Mouse (Mus musculus): ENCODE measurements around the gene Vwc2l. TPM values are rescaled to one million over a fixed set of nuclear protein-coding genes. Genes with fewer than 3 reads are reported as not detected.
A peak's percentile ranks its signal among the peaks of the same experiment; 100 is the strongest.

Vwc2l gene
- not detected in 2 replicates for polyA plus RNA-seq (2012; ENCODE audit: insufficient read depth, insufficient read length, low replicate concordance, missing spikeins)

GRCm38 (mm10) chr1:70725655-70726066, at the start of gene Vwc2l:
Gene Vwc2l, plus strand, starts transcription at chr1:70725715.
- WGBS = 2% methylated on average over 13 of the region's 13 CpGs
- no peak for TF ChIP-seq CTCF (IDR thresholded peaks at IDR 0.05; ENCODE audit: insufficient read depth, low read depth, low read length)
- TF ChIP-seq POLR2A (IDR thresholded peaks at IDR 0.05; ENCODE audit: insufficient read depth, low read depth, low read length) = no peak
- 0 out of 2 replicates have a peak, but pooled peaks cover 2% of the 10 kb centered on the region for H3K4me1 ChIP-seq (ENCODE audit: control insufficient read depth, insufficient read depth, low read length)
- H3K27ac ChIP-seq (ENCODE audit: insufficient read depth, low read depth, low read length) = no peak within 1 kb of the TSS
- H3K4me3 ChIP-seq (ENCODE audit: insufficient read depth, low read depth, low read length) = peak within 1 kb of the TSS; percentile 33

- H3K4me3 ChIP-seq (ENCODE audit: insufficient read depth, low read depth, low read length) = no peak overlapping the region
- H3K27ac ChIP-seq (ENCODE audit: insufficient read depth, low read depth, low read length) = no peak overlapping the region
- TF ChIP-seq CTCF (IDR thresholded peaks at IDR 0.05; ENCODE audit: insufficient read depth, low read depth, low read length) (no peak), POLR2A (IDR thresholded peaks at IDR 0.05; ENCODE audit: insufficient read depth, low read depth, low read length) (no peak)
- 81% methylated on average over 2 of the region's 2 CpGs for WGBS
- H3K4me1 ChIP-seq (ENCODE audit: control insufficient read depth, insufficient read depth, low read length) = no peaks in the 10 kb centered on the region
These were observed 33.0 kb upstream of the Vwc2l start for GRCm38 (mm10) chr1:70692529-70692928.

- TF ChIP-seq CTCF (IDR thresholded peaks at IDR 0.05; ENCODE audit: insufficient read depth, low read depth, low read length) (no peak), POLR2A (IDR thresholded peaks at IDR 0.05; ENCODE audit: insufficient read depth, low read depth, low read length) (no peak)
These were observed 25.2 kb upstream of the Vwc2l start for GRCm38 (mm10) chr1:70700270-70700669.

GRCm38 (mm10) chr1:70703934-70704333, 21.6 kb upstream of the Vwc2l start:
- Histone ChIP-seq H3K27ac (ENCODE audit: insufficient read depth, low read depth, low read length) (no peak overlapping the region), H3K4me3 (ENCODE audit: insufficient read depth, low read depth, low read length) (no peak overlapping the region), H3K4me1 (ENCODE audit: control insufficient read depth, insufficient read depth, low read length) (no peaks in the 10 kb centered on the region)
- no peak for TF ChIP-seq CTCF (IDR thresholded peaks at IDR 0.05; ENCODE audit: insufficient read depth, low read depth, low read length)
- no peak for TF ChIP-seq POLR2A (IDR thresholded peaks at IDR 0.05; ENCODE audit: insufficient read depth, low read depth, low read length)
- WGBS = 83% methylated on average over 3 of the region's 3 CpGs

More at GRCm38 (mm10) chr1:70700270-70700669, 25.2 kb upstream of the Vwc2l start:
- no peaks in the 10 kb centered on the region for H3K4me1 ChIP-seq (ENCODE audit: control insufficient read depth, insufficient read depth, low read length)
- no peak overlapping the region for H3K4me3 ChIP-seq (ENCODE audit: insufficient read depth, low read depth, low read length)
- 92% methylated on average over 5 of the region's 5 CpGs for WGBS
- H3K27ac ChIP-seq (ENCODE audit: insufficient read depth, low read depth, low read length) = no peak overlapping the region

- Histone ChIP-seq H3K4me1 (ENCODE audit: control insufficient read depth, insufficient read depth, low read length) (no peaks in the 10 kb centered on the region), H3K27ac (ENCODE audit: insufficient read depth, low read depth, low read length) (no peak overlapping the region), H3K4me3 (ENCODE audit: insufficient read depth, low read depth, low read length) (no peak overlapping the region)
- TF ChIP-seq CTCF (IDR thresholded peaks at IDR 0.05; ENCODE audit: insufficient read depth, low read depth, low read length) (no peak), POLR2A (IDR thresholded peaks at IDR 0.05; ENCODE audit: insufficient read depth, low read depth, low read length) (no peak)
- WGBS = 57% methylated on average over 3 of the region's 3 CpGs
These were observed 19.7 kb upstream of the Vwc2l start for GRCm38 (mm10) chr1:70705821-70706220.

- no peak overlapping the region for H3K4me3 ChIP-seq (ENCODE audit: insufficient read depth, low read depth, low read length)
- TF ChIP-seq POLR2A (IDR thresholded peaks at IDR 0.05; ENCODE audit: insufficient read depth, low read depth, low read length) (no peak), CTCF (IDR thresholded peaks at IDR 0.05; ENCODE audit: insufficient read depth, low read depth, low read length) (no peak)
- no peak overlapping the region for H3K27ac ChIP-seq (ENCODE audit: insufficient read depth, low read depth, low read length)
- WGBS = 40% methylated on average over 5 of the region's 5 CpGs
- H3K4me1 ChIP-seq (ENCODE audit: control insufficient read depth, insufficient read depth, low read length) = 0 out of 2 replicates have a peak, but pooled peaks cover 2% of the 10 kb centered on the region
These were observed 470 bp upstream of the Vwc2l start for GRCm38 (mm10) chr1:70725045-70725444.

- Histone ChIP-seq H3K27ac (ENCODE audit: insufficient read depth, low read depth, low read length) (no peak overlapping the region), H3K4me1 (ENCODE audit: control insufficient read depth, insufficient read depth, low read length) (no peaks in the 10 kb centered on the region), H3K4me3 (ENCODE audit: insufficient read depth, low read depth, low read length) (no peak overlapping the region)
- TF ChIP-seq POLR2A (IDR thresholded peaks at IDR 0.05; ENCODE audit: insufficient read depth, low read depth, low read length) = no peak
- TF ChIP-seq CTCF (IDR thresholded peaks at IDR 0.05; ENCODE audit: insufficient read depth, low read depth, low read length) = no peak
These were observed 61.6 kb downstream of the Vwc2l start for GRCm38 (mm10) chr1:70787146-70787545.

- Histone ChIP-seq H3K4me1 (ENCODE audit: control insufficient read depth, insufficient read depth, low read length) (no peaks in the 10 kb centered on the region), H3K4me3 (ENCODE audit: insufficient read depth, low read depth, low read length) (no peak overlapping the region), H3K27ac (ENCODE audit: insufficient read depth, low read depth, low read length) (no peak overlapping the region)
- no peak for TF ChIP-seq CTCF (IDR thresholded peaks at IDR 0.05; ENCODE audit: insufficient read depth, low read depth, low read length)
- no peak for TF ChIP-seq POLR2A (IDR thresholded peaks at IDR 0.05; ENCODE audit: insufficient read depth, low read depth, low read length)
- WGBS = 94% methylated on average over 5 of the region's 5 CpGs
These were observed 66.1 kb downstream of the Vwc2l start for GRCm38 (mm10) chr1:70791636-70792035.

GRCm38 (mm10) chr1:70795094-70795493, 69.6 kb downstream of the Vwc2l start:
- no peaks in the 10 kb centered on the region for H3K4me1 ChIP-seq (ENCODE audit: control insufficient read depth, insufficient read depth, low read length)
- no peak for TF ChIP-seq CTCF (IDR thresholded peaks at IDR 0.05; ENCODE audit: insufficient read depth, low read depth, low read length)
- no peak for TF ChIP-seq POLR2A (IDR thresholded peaks at IDR 0.05; ENCODE audit: insufficient read depth, low read depth, low read length)

GRCm38 (mm10) chr1:70803401-70803800, 77.9 kb downstream of the Vwc2l start:
- no peak overlapping the region for H3K27ac ChIP-seq (ENCODE audit: insufficient read depth, low read depth, low read length)
- no peaks in the 10 kb centered on the region for H3K4me1 ChIP-seq (ENCODE audit: control insufficient read depth, insufficient read depth, low read length)
- 74% methylated on average over 3 of the region's 3 CpGs for WGBS
- no peak overlapping the region for H3K4me3 ChIP-seq (ENCODE audit: insufficient read depth, low read depth, low read length)
- TF ChIP-seq CTCF (IDR thresholded peaks at IDR 0.05; ENCODE audit: insufficient read depth, low read depth, low read length) = no peak
- no peak for TF ChIP-seq POLR2A (IDR thresholded peaks at IDR 0.05; ENCODE audit: insufficient read depth, low read depth, low read length)

More at GRCm38 (mm10) chr1:70795094-70795493, 69.6 kb downstream of the Vwc2l start:
- Histone ChIP-seq H3K27ac (ENCODE audit: insufficient read depth, low read depth, low read length) (no peak overlapping the region), H3K4me3 (ENCODE audit: insufficient read depth, low read depth, low read length) (no peak overlapping the region)
- 84% methylated on average over 4 of the region's 4 CpGs for WGBS

Data from olfactory bulb, adult 2 months (tissue).